Mouse (Mus musculus) erythroblast, embryonic 14.5 days (primary cell): ENCODE data around the gene 6330409D20Rik. TPM values are rescaled to one million over a fixed set of nuclear protein-coding genes. Genes with fewer than 3 reads are reported as not detected.

Experiments
- H3K27me3 ChIP-seq: 2 replicates; pipeline ENCODE4 v1.6.1; 2012; ENCODE audit warnings: inconsistent platforms; ENCODE audit not compliant: control insufficient read depth
- H3K36me3 ChIP-seq: 2 replicates; pipeline ENCODE4 v1.6.1; 2012; ENCODE audit warnings: mild to moderate bottlenecking, inconsistent platforms; ENCODE audit not compliant: control insufficient read depth
- H3K4me1 ChIP-seq: 2 replicates; pipeline ENCODE4 v1.6.1; 2012; ENCODE audit warnings: inconsistent platforms; ENCODE audit not compliant: control insufficient read depth
- H3K4me3 ChIP-seq: replicated peaks from 2 replicates; pipeline ENCODE3; 2012; ENCODE audit warnings: moderate library complexity, mild to moderate bottlenecking, inconsistent platforms
- H3K9me3 ChIP-seq: 2 replicates; pipeline ENCODE4 v1.6.1; 2012; ENCODE audit warnings: low read length, inconsistent platforms, mixed read lengths; ENCODE audit not compliant: control insufficient read depth
- GATA1 ChIP-seq: IDR thresholded peaks from 2 replicates; pipeline ENCODE4 v1.6.1; 2012; ENCODE audit warnings: low read length, inconsistent platforms, mixed read lengths
- TAL1 ChIP-seq: IDR thresholded peaks from 3 replicates; pipeline ENCODE4 v1.6.1; 2012; ENCODE audit warnings: low read length, inconsistent platforms, mixed read lengths
- polyA plus RNA-seq: library from polyadenylated mRNA; stranded (reverse); fragments of >175 nt; gene quantifications from 2 replicates; pipeline ENCODE4 v1.2.3, GENCODE M21; 2012

Gene 6330409D20Rik
- polyA plus RNA-seq, 1 experiment = not detected

- Histone ChIP-seq H3K4me1 (peaks cover 48% of the 10 kb centered on the region), H3K9me3 (no peaks in the 10 kb centered on the region), H3K27me3 (peaks cover under 1% of the 10 kb centered on the region; the same call in 1 of the 2 replicates), H3K4me3 (peak overlapping the region; percentile 92), H3K36me3 (peaks cover 52% of the 10 kb centered on the region)
- TF ChIP-seq TAL1 (no peak), GATA1 (no peak)
These were observed 29.3 kb downstream of the 6330409D20Rik start for GRCm38 (mm10) chr2:32711301-32712056.

GRCm38 (mm10) chr2:32710425-32710824, 30.4 kb downstream of the 6330409D20Rik start:
- Histone ChIP-seq H3K4me1 (peaks cover 48% of the 10 kb centered on the region), H3K9me3 (no peaks in the 10 kb centered on the region), H3K27me3 (no peaks in the 10 kb centered on the region), H3K36me3 (peaks cover 63% of the 10 kb centered on the region), H3K4me3 (no peak overlapping the region)
- no peak for TF ChIP-seq TAL1
- TF ChIP-seq GATA1 = no peak

GRCm38 (mm10) chr2:32709521-32710137, 31.2 kb downstream of the 6330409D20Rik start:
- no peak for TF ChIP-seq GATA1
- TF ChIP-seq TAL1 = no peak
- Histone ChIP-seq H3K4me3 (no peak overlapping the region), H3K27me3 (no peaks in the 10 kb centered on the region), H3K4me1 (peaks cover 48% of the 10 kb centered on the region), H3K36me3 (peaks cover 71% of the 10 kb centered on the region), H3K9me3 (no peaks in the 10 kb centered on the region)

- Histone ChIP-seq H3K4me1 (peaks cover 39% of the 10 kb centered on the region), H3K9me3 (no peaks in the 10 kb centered on the region), H3K36me3 (peaks cover 80% of the 10 kb centered on the region), H3K4me3 (no peak overlapping the region), H3K27me3 (no peaks in the 10 kb centered on the region)
- TF ChIP-seq GATA1 (no peak), TAL1 (no peak)
These were observed 32.2 kb downstream of the 6330409D20Rik start for GRCm38 (mm10) chr2:32708643-32709042.

- Histone ChIP-seq H3K4me1 (peaks cover 33% of the 10 kb centered on the region), H3K27me3 (no peaks in the 10 kb centered on the region), H3K4me3 (no peak overlapping the region), H3K9me3 (no peaks in the 10 kb centered on the region), H3K36me3 (peaks cover 97% of the 10 kb centered on the region)
- TF ChIP-seq GATA1 (no peak), TAL1 (no peak)
These were observed 33.8 kb downstream of the 6330409D20Rik start for GRCm38 (mm10) chr2:32706971-32707370.

- Histone ChIP-seq H3K4me1 (peaks cover 16% of the 10 kb centered on the region), H3K36me3 (peaks cover 85% of the 10 kb centered on the region), H3K4me3 (no peak overlapping the region), H3K27me3 (no peaks in the 10 kb centered on the region), H3K9me3 (no peaks in the 10 kb centered on the region)
- TF ChIP-seq GATA1 (no peak), TAL1 (no peak)
These were observed 35.8 kb downstream of the 6330409D20Rik start for GRCm38 (mm10) chr2:32705018-32705417.

- H3K9me3 ChIP-seq = no peaks in the 10 kb centered on the region
- H3K4me1 ChIP-seq = peaks cover 8% of the 10 kb centered on the region
- H3K27me3 ChIP-seq = no peaks in the 10 kb centered on the region
- no peak within 1 kb of the TSS for H3K4me3 ChIP-seq
- H3K36me3 ChIP-seq = peaks cover 75% of the 10 kb centered on the region
- TF ChIP-seq TAL1 = no peak
- TF ChIP-seq GATA1 = no peak
These were observed 36.8 kb downstream of the 6330409D20Rik start, which contains the start of gene Fpgs for GRCm38 (mm10) chr2:32704021-32704421. Gene Fpgs, minus strand, starts transcription at chr2:32704145.

GRCm38 (mm10) chr2:32703046-32703445, 37.8 kb downstream of the 6330409D20Rik start:
- Histone ChIP-seq H3K4me3 (no peak overlapping the region), H3K4me1 (peaks cover 2% of the 10 kb centered on the region), H3K9me3 (no peaks in the 10 kb centered on the region), H3K27me3 (no peaks in the 10 kb centered on the region), H3K36me3 (peaks cover 65% of the 10 kb centered on the region)
- TF ChIP-seq TAL1 (no peak), GATA1 (no peak)

GRCm38 (mm10) chr2:32700966-32701743, 39.7 kb downstream of the 6330409D20Rik start:
- H3K36me3 ChIP-seq = peaks cover 46% of the 10 kb centered on the region
- no peaks in the 10 kb centered on the region for H3K9me3 ChIP-seq
- H3K27me3 ChIP-seq = no peaks in the 10 kb centered on the region
- no peak overlapping the region for H3K4me3 ChIP-seq
- no peak for TF ChIP-seq TAL1
- TF ChIP-seq GATA1 = no peak
- H3K4me1 ChIP-seq = no peaks in the 10 kb centered on the region; the same call in 1 of the 2 replicates
